Mouse (Mus musculus) adrenal gland, postnatal 10 days (tissue): ENCODE measurements around the gene Plpp2. TPM values are rescaled to one million over a fixed set of nuclear protein-coding genes. Genes with fewer than 3 reads are reported as not detected.

Source experiments
- DNase-seq: peaks from one replicate; pipeline ENCODE4 v3.0.0; 2021; ENCODE audit warnings: mixed read lengths
- long read RNA-seq, 2 experiments: library from polyadenylated mRNA; stranded (forward); transcript quantifications; one replicate each; pipeline ENCODE4 v2.0.0; 2021
- total RNA-seq, 2 experiments: library from RNA; stranded (reverse); gene quantifications; 2 replicates each; pipeline ENCODE4 v1.2.3; 2021

Gene Plpp2
- 10 to 100 TPM; 16.4 to 19.4 TPM for total RNA-seq
- long read RNA-seq, experiment 1, transcript Plpp2-201 (6 exons, 1,654 nt) = major isoform, 26 of 34 reads
- long read RNA-seq, experiment 1, partial matches to known transcripts = 4 of 34 reads
- long read RNA-seq, experiment 1, other reads (novel, unspliced or antisense) = 3 of 34 reads
- long read RNA-seq, experiment 2, transcript Plpp2-201 (6 exons, 1,654 nt) = major isoform, 10 of 14 reads
- long read RNA-seq, experiment 2, partial matches to known transcripts = 0 of 14 reads
- long read RNA-seq, experiment 2, other reads (novel, unspliced or antisense) = 2 of 14 reads

GRCm38 (mm10) chr10:79533126-79533911 lies at the start of gene Plpp2:
TSS of gene Plpp2 (minus strand) at chr10:79533796.
- peak; percentile 88 for DNase-seq

DNA sequence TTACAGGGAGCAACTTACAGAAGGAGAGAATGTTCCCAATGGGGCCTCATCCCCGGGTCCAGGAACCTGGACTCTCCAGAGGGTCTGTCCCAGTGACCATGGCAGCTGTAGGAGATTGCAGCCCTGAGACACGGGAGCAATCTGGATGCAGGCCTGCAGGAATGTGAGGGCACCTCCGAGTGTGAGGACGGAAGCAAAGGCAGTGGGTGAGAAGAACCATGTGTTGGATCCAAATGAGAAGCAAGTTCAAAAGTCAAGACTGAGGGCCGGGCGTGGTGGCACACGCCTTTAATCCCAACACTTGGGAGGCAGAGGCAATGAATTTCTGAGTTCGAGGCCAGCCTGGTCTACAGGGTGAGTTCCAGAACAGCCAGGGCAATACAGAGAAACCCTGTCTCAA lies 47.9 kb upstream of the Plpp2 start:
- no peak for DNase-seq

GRCm38 (mm10) chr10:79580811-79581210 lies 47.2 kb upstream of the Plpp2 start:
- peak; percentile 57 for DNase-seq

GRCm38 (mm10) chr10:79580356-79580755 lies 46.8 kb upstream of the Plpp2 start:
- no peak for DNase-seq

DNA sequence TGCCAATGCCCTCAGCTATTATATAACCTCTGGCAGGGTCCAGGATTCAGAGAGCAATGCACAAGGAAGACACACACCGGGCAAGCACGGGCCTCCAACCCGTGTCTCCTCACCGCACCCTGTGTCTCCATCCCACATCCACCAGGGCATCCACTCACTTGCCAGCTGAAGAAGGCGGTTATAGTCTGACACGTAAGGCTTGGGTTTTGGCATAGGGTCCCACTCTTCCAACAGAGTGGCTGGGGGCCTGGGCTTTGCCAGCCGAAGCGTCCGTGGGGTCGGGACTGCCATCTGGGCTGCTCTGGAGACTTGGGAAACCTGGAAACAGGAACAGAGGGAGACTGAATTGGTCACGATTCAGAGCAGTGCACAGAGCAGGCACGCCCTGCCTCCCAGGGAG lies 46.2 kb upstream of the Plpp2 start:
- no peak for DNase-seq

GRCm38 (mm10) chr10:79578891-79579290 lies 45.3 kb upstream of the Plpp2 start:
- no peak for DNase-seq

- DNase-seq = no peak
Observed at GRCm38 (mm10) chr10:79578276-79578675, 44.7 kb upstream of the Plpp2 start.

DNA sequence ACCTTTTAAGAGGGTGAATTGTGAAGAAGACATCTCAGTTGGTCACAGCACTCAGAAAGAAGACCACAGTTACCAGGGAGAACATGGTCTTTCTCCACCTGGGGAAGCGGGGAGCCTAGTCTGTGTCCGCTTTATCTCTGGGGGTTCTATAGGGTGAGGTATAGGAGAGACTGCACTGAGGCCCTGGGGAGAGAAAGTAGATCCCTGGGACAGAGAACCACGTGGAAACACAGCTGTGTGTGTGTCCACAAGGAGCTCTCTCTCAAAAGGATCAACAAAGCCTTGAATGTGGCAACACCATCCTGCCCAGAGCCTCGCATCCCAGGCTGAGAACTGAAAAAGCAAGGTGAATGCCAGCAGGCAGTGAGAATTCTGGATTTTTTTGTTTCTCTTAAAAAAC lies 43.8 kb upstream of the Plpp2 start:
- DNase-seq = no peak

DNA sequence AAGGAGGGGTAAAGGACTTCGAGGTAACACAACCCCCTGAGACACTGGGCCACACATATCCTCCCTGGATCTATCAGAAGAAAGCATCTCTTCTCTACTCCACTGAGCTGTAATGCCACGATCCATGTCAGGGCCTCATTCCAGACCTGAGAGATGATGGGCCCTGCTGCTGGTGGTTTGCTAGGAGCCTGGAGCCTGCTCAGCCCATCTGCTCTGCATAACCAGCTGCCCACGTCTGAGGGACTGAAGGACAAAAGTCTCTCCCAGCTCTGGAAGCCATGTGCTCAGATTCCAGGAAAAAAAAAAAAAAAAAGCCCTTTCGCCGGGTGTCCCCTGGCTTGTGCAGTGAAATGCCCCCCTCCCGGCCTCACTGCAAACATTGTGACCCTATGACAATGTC lies 42.2 kb upstream of the Plpp2 start:
- no peak for DNase-seq

DNA sequence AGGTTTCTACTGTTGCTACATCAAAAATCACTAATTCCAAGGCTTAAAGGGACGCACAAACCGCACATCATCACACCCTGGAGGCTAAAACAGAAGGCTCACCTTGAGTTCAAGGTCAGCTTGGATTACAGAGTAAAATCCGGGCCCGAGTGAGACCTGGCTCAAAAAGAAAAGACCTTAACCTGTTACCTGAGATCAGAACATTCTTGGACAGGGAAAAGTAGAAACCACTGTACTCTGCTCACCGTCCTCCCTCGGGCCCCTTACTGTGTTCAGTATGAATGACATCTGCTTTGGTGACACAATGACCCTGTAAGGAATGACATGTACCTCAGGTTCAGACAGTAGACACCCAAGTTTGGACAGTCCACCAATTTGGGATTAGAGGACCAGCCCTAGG lies 41.2 kb upstream of the Plpp2 start:
- DNase-seq = no peak

DNA sequence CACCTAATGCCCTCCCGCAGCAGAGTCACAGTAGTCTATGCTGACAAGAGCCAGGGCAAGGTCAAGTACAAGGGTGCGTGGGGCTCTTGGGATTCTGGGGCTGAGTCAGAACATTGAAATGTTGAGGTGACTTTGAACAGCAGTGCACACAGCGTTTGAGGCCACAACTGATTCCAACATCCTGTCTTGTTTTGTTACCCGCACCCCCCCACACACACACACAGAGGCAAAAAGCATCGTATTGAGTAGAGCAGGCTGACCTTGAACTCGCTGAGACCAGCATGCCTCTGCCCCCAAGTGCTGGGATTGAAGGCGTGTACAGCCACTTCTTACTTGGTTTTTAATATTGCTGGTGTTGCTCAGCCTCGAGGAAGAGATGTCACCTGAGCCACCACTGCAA lies 40.8 kb upstream of the Plpp2 start:
- DNase-seq = no peak

DNA sequence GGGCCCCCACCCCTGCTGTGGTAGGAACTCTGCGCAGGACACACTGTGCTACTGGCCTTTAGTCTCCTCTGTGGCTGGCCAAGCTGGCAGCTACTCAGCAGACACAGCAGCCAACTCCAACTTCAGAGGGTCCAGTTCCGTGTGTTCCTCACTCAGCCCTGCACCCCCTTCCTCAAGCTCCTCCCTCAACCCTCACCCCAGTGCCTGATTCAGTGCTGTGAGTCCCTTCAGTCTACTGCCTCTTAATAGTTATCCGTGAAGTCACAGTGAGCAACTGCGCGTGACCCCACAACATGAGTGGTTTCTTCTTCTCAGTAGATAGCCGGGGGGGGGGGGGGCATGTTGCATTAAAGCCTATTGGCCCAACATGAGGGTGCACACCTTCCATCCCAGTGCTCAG lies 40.0 kb upstream of the Plpp2 start:
- no peak for DNase-seq

DNA sequence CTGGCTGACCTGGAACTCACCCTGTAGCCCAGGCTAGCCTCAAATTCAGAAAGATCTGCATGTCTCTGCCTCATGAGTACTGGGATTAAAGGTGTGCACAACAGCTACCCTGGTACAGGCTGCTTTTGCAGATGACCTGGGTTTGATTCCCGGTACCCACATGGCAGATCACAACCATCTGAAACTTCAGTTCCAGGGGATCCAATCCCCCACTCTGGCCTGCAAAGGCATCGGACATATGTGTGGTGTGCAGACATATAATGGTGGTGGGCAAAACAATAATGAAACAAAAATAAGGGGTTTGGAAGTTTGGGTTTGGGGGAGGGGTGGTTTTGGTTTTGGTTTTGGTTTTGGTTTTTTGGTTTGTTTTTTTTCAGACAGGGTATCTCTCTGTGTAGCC lies 37.7 kb upstream of the Plpp2 start:
- no peak for DNase-seq

DNA sequence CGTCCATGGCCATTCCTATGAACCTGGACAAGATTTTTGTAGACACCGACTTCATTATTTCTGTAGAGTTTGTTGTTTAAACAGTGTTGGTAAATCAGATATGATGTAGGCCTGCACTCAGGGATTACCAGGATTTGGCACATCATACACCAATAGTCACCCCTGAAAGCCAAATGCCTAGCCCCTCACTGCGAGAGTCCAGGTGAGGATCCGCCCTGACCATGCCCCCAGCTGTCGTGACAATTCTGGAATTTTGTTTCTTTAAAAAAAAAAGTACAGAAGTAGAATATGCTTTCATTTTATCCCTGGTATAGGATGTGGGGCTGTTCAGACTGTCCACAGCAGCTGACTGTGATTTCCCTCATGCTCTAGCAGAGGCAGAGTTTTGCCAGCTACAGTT lies 36.3 kb upstream of the Plpp2 start:
- no peak for DNase-seq

GRCm38 (mm10) chr10:79559716-79560115 lies 26.1 kb upstream of the Plpp2 start:
- DNase-seq = no peak

GRCm38 (mm10) chr10:79557496-79557895 lies 23.9 kb upstream of the Plpp2 start:
- no peak for DNase-seq

- DNase-seq = no peak
Observed at GRCm38 (mm10) chr10:79556951-79557350, 23.4 kb upstream of the Plpp2 start.

- DNase-seq = no peak
Observed at GRCm38 (mm10) chr10:79555238-79555724, 21.7 kb upstream of the Plpp2 start.

- DNase-seq = peak; percentile 88
Observed at GRCm38 (mm10) chr10:79554330-79555237, 21.0 kb upstream of the Plpp2 start, which contains the start of gene Mier2. TSS of gene Mier2 (minus strand) at chr10:79555199.

- no peak for DNase-seq
Observed at GRCm38 (mm10) chr10:79553691-79554090, 20.1 kb upstream of the Plpp2 start.

DNA sequence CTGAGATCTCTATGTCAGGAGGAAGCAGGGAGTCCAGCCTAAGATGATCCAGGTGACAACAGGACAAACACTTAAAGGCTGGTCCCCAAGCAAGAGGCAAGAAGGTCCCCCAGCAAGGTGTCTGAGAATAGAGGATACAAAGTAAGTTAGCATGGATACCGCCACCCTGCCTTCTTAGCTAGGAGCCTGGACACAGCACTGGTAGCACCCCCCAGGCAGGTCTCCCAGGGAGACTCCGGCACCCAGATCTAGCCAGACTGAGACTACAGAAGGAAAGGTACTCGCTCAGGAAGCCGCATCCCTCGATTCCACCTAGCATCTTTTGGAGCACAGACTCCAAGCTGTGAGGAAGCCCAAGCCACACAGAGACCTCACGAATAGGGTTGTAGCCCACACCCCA lies 19.6 kb upstream of the Plpp2 start:
- DNase-seq = no peak

DNA sequence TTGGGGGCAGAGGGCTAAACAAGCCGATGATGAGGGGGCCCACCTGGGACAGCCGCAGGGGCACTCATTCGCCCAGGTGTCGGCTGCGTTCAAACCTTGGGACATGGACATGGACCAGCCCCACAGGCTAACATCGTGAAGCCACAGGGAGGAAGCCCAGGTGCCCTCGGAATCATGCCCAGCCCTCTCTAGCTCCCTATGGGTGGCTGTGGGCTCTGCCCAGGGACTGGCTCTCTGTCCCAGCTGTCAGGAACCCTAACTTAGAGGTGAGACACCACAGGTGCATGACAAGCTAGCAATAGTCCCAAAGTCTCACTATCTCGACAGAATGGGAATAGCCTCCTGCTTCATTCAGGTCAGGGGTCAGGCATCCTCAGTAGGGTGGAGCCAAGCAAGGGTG lies 18.9 kb upstream of the Plpp2 start:
- DNase-seq = no peak

- DNase-seq = no peak
Observed at GRCm38 (mm10) chr10:79550366-79550765, 16.8 kb upstream of the Plpp2 start.
